Mouse (Mus musculus): ENCODE measurements around the gene Hikeshi.

DNA sequence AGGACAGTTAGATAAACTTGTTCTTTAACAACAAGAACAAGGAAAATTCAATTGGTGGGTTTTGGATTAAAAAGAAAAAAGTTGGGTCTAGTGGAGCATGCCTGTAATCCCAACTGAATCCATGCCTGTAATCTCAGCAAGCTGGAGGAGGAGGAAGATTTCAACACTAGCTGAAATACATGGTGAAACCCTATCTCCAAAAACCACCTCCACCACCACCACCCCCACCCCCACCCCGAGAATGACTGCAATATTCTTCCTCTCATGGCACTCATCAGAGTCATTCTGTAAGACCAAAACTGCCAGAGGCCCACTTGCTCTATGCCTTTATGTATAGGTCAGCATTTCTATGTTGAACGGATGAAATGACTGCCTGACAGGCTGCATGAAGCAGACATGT, 26.2 kb upstream of the Hikeshi start:
- TF ChIP-seq POLR2A (IDR thresholded peaks at IDR 0.05; ENCODE audit: insufficient read depth, low read depth, low read length): no peak
- no peak for TF ChIP-seq CTCF (IDR thresholded peaks at IDR 0.05)
- no peak for TF ChIP-seq EP300 (IDR thresholded peaks at IDR 0.05; ENCODE audit: insufficient read depth, low read depth, low read length)

All from heart, adult 2 months (tissue).